Mouse (Mus musculus) limb, embryonic 13.5 days (tissue): ENCODE measurements around the gene Cenpc1. TPM values are rescaled to one million over a fixed set of nuclear protein-coding genes. Genes with fewer than 3 reads are reported as not detected.
A peak's percentile ranks its signal among the peaks of the same experiment; 100 is the strongest.

ENCODE experiments used
- ATAC-seq: fragments of 200-750 bp; cut with Nextera tagmentation; 2 replicates; pipeline ENCODE4 v1.8.0; 2017; ENCODE audit warnings: low read depth, moderate number of reproducible peaks, moderate TSS enrichment; ENCODE audit not compliant: low FRiP score
- H3K27ac ChIP-seq: fragments of 300-500 bp; sonication (generic); 2 replicates; pipeline ENCODE4 v1.5.1; 2015; ENCODE audit warnings: inconsistent platforms, mild to moderate bottlenecking, moderate library complexity
- H3K27me3 ChIP-seq: fragments of 300-500 bp; sonication (generic); 2 replicates; pipeline ENCODE4 v1.6.1; 2015; ENCODE audit warnings: mild to moderate bottlenecking, inconsistent platforms
- H3K36me3 ChIP-seq: fragments of 300-500 bp; sonication (generic); 2 replicates; pipeline ENCODE4 v1.6.1; 2015; ENCODE audit warnings: inconsistent platforms, mild to moderate bottlenecking, moderate library complexity
- H3K4me1 ChIP-seq: fragments of 300-500 bp; sonication (generic); 2 replicates; pipeline ENCODE4 v1.6.1; 2015; ENCODE audit warnings: inconsistent platforms
- H3K4me2 ChIP-seq: fragments of 300-500 bp; sonication (generic); replicated peaks from 2 replicates; pipeline ENCODE4 v1.6.1; 2015; ENCODE audit warnings: inconsistent platforms, mild to moderate bottlenecking, moderate library complexity
- H3K4me3 ChIP-seq: fragments of 300-500 bp; sonication (generic); 2 replicates; pipeline ENCODE4 v1.5.1; 2015; ENCODE audit warnings: moderate library complexity, mild to moderate bottlenecking, inconsistent platforms
- H3K9ac ChIP-seq: fragments of 300-500 bp; sonication (generic); 2 replicates; pipeline ENCODE4 v1.6.1; 2015; ENCODE audit warnings: mild to moderate bottlenecking, inconsistent platforms
- H3K9me3 ChIP-seq: fragments of 300-500 bp; sonication (generic); 2 replicates; pipeline ENCODE4 v1.6.1; 2016; ENCODE audit warnings: inconsistent platforms
- WGBS: fragments of 180-500 bp; shearing (Covaris S2); methylation state at CpG from one replicate; pipeline ENCODE4 v1.1.7; 2015; 5-methylcytosine and 5-hydroxymethylcytosine counted together
- polyA plus RNA-seq: library from polyadenylated mRNA; unstranded; fragments of >200 nt; fragmentation: Nextera tagmentation; extraction: Ambion mirVana; gene quantifications from 2 replicates; pipeline ENCODE4 v1.2.1, GENCODE M21; 2015

The Cenpc1 gene
- polyA plus RNA-seq, 1 experiment from 2014 or later, result 40.2 TPM

- Histone ChIP-seq H3K4me1 (no peaks in the 10 kb centered on the region), H3K9me3 (no peaks in the 10 kb centered on the region), H3K36me3 (no peaks in the 10 kb centered on the region), H3K27me3 (no peaks in the 10 kb centered on the region), H3K4me2 (no peak overlapping the region), H3K4me3 (no peak overlapping the region), H3K9ac (no peak overlapping the region), H3K27ac (no peak overlapping the region)
- WGBS, result 76% methylated on average over 4 of the region's 4 CpGs
- ATAC-seq, result no peak
These were observed 7.5 kb upstream of the Cenpc1 start for GRCm38 (mm10) chr5:86072756-86073386.

- no peak within 1 kb of the TSS for H3K27ac ChIP-seq
- H3K9ac ChIP-seq, result no peak within 1 kb of the TSS
- peaks cover 8% of the 10 kb centered on the region; the same call in 1 of the 2 replicates for H3K4me1 ChIP-seq
- no peak for ATAC-seq
- H3K9me3 ChIP-seq, result no peaks in the 10 kb centered on the region
- H3K4me3 ChIP-seq, result no peak within 1 kb of the TSS
- WGBS, result 73% methylated on average over 7 of the region's 7 CpGs
- no peaks in the 10 kb centered on the region for H3K36me3 ChIP-seq
- H3K4me2 ChIP-seq, result no peak within 1 kb of the TSS
- H3K27me3 ChIP-seq, result no peaks in the 10 kb centered on the region
These were observed 6.2 kb upstream of the Cenpc1 start, which contains the start of gene Stap1 for GRCm38 (mm10) chr5:86071538-86071937. Stap1 (plus strand) TSS chr5:86071746.

GRCm38 (mm10) chr5:86069121-86069520 lies 3.7 kb upstream of the Cenpc1 start:
- Histone ChIP-seq H3K9me3 (no peaks in the 10 kb centered on the region), H3K9ac (no peak overlapping the region), H3K27me3 (no peaks in the 10 kb centered on the region), H3K4me2 (no peak overlapping the region), H3K27ac (no peak overlapping the region), H3K4me3 (no peak overlapping the region), H3K36me3 (no peaks in the 10 kb centered on the region), H3K4me1 (peaks cover 13% of the 10 kb centered on the region)
- ATAC-seq, result no peak
- 74% methylated on average over 6 of the region's 6 CpGs for WGBS

- WGBS, result 83% methylated on average over 3 of the region's 3 CpGs
These were observed 3.1 kb upstream of the Cenpc1 start for GRCm38 (mm10) chr5:86068451-86068850.

GRCm38 (mm10) chr5:86066551-86066929 lies 1.2 kb upstream of the Cenpc1 start:
- Histone ChIP-seq H3K36me3 (no peaks in the 10 kb centered on the region), H3K4me1 (peaks cover 22% of the 10 kb centered on the region), H3K4me2 (peak overlapping the region; percentile 69), H3K27me3 (no peaks in the 10 kb centered on the region), H3K9me3 (no peaks in the 10 kb centered on the region), H3K9ac (peak overlapping the region; percentile 59), H3K27ac (no peak overlapping the region), H3K4me3 (peak overlapping the region; percentile 75)
- 1% methylated on average over 17 of the region's 17 CpGs for WGBS
- ATAC-seq, result peak; percentile 43

More at GRCm38 (mm10) chr5:86068451-86068850, 3.1 kb upstream of the Cenpc1 start:
- no peak for ATAC-seq
- Histone ChIP-seq H3K36me3 (no peaks in the 10 kb centered on the region), H3K27ac (no peak overlapping the region), H3K4me2 (no peak overlapping the region), H3K9ac (no peak overlapping the region), H3K4me1 (peaks cover 20% of the 10 kb centered on the region), H3K9me3 (no peaks in the 10 kb centered on the region), H3K27me3 (no peaks in the 10 kb centered on the region), H3K4me3 (no peak overlapping the region)

- peak overlapping the region; percentile 75 for H3K4me3 ChIP-seq
- 2% methylated on average over 17 of the region's 17 CpGs for WGBS
- ATAC-seq, result peak; percentile 64
These were observed 630 bp upstream of the Cenpc1 start for GRCm38 (mm10) chr5:86065876-86066550.

GRCm38 (mm10) chr5:86063501-86063900 lies 1.9 kb downstream of the Cenpc1 start:
- peaks cover 3% of the 10 kb centered on the region; the same call in 1 of the 2 replicates for H3K36me3 ChIP-seq
- peak overlapping the region; percentile 69 for H3K4me2 ChIP-seq
- H3K9ac ChIP-seq, result no peak overlapping the region
- H3K27ac ChIP-seq, result no peak overlapping the region
- peaks cover 22% of the 10 kb centered on the region for H3K4me1 ChIP-seq
- 0 out of 2 replicates have a peak overlapping the region, but pooled peaks have one; percentile 75 for H3K4me3 ChIP-seq
- 100% methylated on average over 1 of the region's 1 CpGs for WGBS
- no peaks in the 10 kb centered on the region for H3K27me3 ChIP-seq
- no peaks in the 10 kb centered on the region for H3K9me3 ChIP-seq
- no peak for ATAC-seq

More at GRCm38 (mm10) chr5:86065876-86066550, 630 bp upstream of the Cenpc1 start:
- Histone ChIP-seq H3K36me3 (no peaks in the 10 kb centered on the region), H3K9ac (peak overlapping the region; percentile 54; the same call in 1 of the 2 replicates), H3K27ac (peak overlapping the region; percentile 52; the same call in 1 of the 2 replicates), H3K4me2 (peak overlapping the region; percentile 69), H3K4me1 (peaks cover 22% of the 10 kb centered on the region), H3K27me3 (no peaks in the 10 kb centered on the region), H3K9me3 (no peaks in the 10 kb centered on the region)

- no peak overlapping the region for H3K4me3 ChIP-seq
- ATAC-seq, result no peak
- H3K36me3 ChIP-seq, result peaks cover 51% of the 10 kb centered on the region
- no peaks in the 10 kb centered on the region for H3K9me3 ChIP-seq
- no peaks in the 10 kb centered on the region for H3K4me1 ChIP-seq
- no peak overlapping the region for H3K27ac ChIP-seq
- H3K9ac ChIP-seq, result no peak overlapping the region
- H3K4me2 ChIP-seq, result no peak overlapping the region
- WGBS, result 89% methylated on average over 2 of the region's 2 CpGs
- H3K27me3 ChIP-seq, result no peaks in the 10 kb centered on the region
These were observed 35.6 kb downstream of the Cenpc1 start for GRCm38 (mm10) chr5:86029820-86030219.

GRCm38 (mm10) chr5:85996545-85997510 lies 68.6 kb downstream of the Cenpc1 start:
- Histone ChIP-seq H3K27me3 (no peaks in the 10 kb centered on the region), H3K9ac (no peak overlapping the region), H3K4me2 (no peak overlapping the region), H3K27ac (no peak overlapping the region), H3K36me3 (no peaks in the 10 kb centered on the region), H3K4me3 (no peak overlapping the region), H3K4me1 (no peaks in the 10 kb centered on the region), H3K9me3 (no peaks in the 10 kb centered on the region)
- no peak for ATAC-seq
- WGBS, result 81% methylated on average over 6 of the region's 6 CpGs

- no peaks in the 10 kb centered on the region for H3K36me3 ChIP-seq
- no peaks in the 10 kb centered on the region for H3K9me3 ChIP-seq
- H3K9ac ChIP-seq, result no peak overlapping the region
These were observed 70.8 kb downstream of the Cenpc1 start for GRCm38 (mm10) chr5:85994551-85994950.

GRCm38 (mm10) chr5:85992805-85993721 lies 72.3 kb downstream of the Cenpc1 start:
- 80% methylated on average over 4 of the region's 4 CpGs for WGBS
- Histone ChIP-seq H3K27ac (no peak overlapping the region), H3K9ac (no peak overlapping the region), H3K4me2 (no peak overlapping the region), H3K27me3 (no peaks in the 10 kb centered on the region), H3K36me3 (no peaks in the 10 kb centered on the region), H3K9me3 (no peaks in the 10 kb centered on the region), H3K4me1 (no peaks in the 10 kb centered on the region), H3K4me3 (no peak overlapping the region)
- ATAC-seq, result no peak

More at GRCm38 (mm10) chr5:85994551-85994950, 70.8 kb downstream of the Cenpc1 start:
- Histone ChIP-seq H3K27me3 (no peaks in the 10 kb centered on the region), H3K4me3 (no peak overlapping the region), H3K27ac (no peak overlapping the region), H3K4me2 (no peak overlapping the region), H3K4me1 (no peaks in the 10 kb centered on the region)
- ATAC-seq, result no peak
- 48% methylated on average over 1 of the region's 1 CpGs for WGBS
